Mouse (Mus musculus) embryonic facial prominence, embryonic 12.5 days (tissue): ENCODE data around the gene Olfr25. TPM values are rescaled to one million over a fixed set of nuclear protein-coding genes. Genes with fewer than 3 reads are reported as not detected.

Source experiments
- ATAC-seq: fragments of 200-750 bp; cut with Nextera tagmentation; 2 replicates; pipeline ENCODE4 v1.8.0; 2017; ENCODE audit not compliant: insufficient number of reproducible peaks, insufficient read depth, low FRiP score, low TSS enrichment
- H3K27ac ChIP-seq: fragments of 300-500 bp; sonication (generic); 2 replicates; pipeline ENCODE4 v1.5.1; 2016; ENCODE audit warnings: mild to moderate bottlenecking
- H3K27me3 ChIP-seq: fragments of 300-500 bp; sonication (generic); 2 replicates; pipeline ENCODE4 v1.6.1; 2016; ENCODE audit warnings: mild to moderate bottlenecking, moderate library complexity
- H3K36me3 ChIP-seq: fragments of 300-500 bp; sonication (generic); 2 replicates; pipeline ENCODE4 v1.6.1; 2016; ENCODE audit warnings: mild to moderate bottlenecking
- H3K4me1 ChIP-seq: fragments of 300-500 bp; sonication (generic); 2 replicates; pipeline ENCODE4 v1.6.1; 2016
- H3K4me2 ChIP-seq: fragments of 300-500 bp; sonication (generic); replicated peaks from 2 replicates; pipeline ENCODE4 v1.6.1; 2016; ENCODE audit warnings: mild to moderate bottlenecking, moderate library complexity
- H3K4me3 ChIP-seq: fragments of 300-500 bp; sonication (generic); 2 replicates; pipeline ENCODE4 v1.5.1; 2016; ENCODE audit warnings: mild to moderate bottlenecking
- H3K9ac ChIP-seq: fragments of 300-500 bp; sonication (generic); 2 replicates; pipeline ENCODE4 v1.6.1; 2016; ENCODE audit warnings: mild to moderate bottlenecking, moderate library complexity
- H3K9me3 ChIP-seq: fragments of 300-500 bp; sonication (generic); 2 replicates; pipeline ENCODE4 v1.6.1; 2016; ENCODE audit warnings: mild to moderate bottlenecking, moderate library complexity
- WGBS: fragments of 180-500 bp; shearing (Covaris S2); methylation state at CpG from one replicate; pipeline ENCODE4 v1.1.7; 2016; 5-methylcytosine and 5-hydroxymethylcytosine counted together
- polyA plus RNA-seq: library from polyadenylated mRNA; unstranded; fragments of >200 nt; fragmentation: Nextera tagmentation; extraction: Ambion mirVana; gene quantifications from 2 replicates; pipeline ENCODE4 v1.2.1, GENCODE M21; 2016

The Olfr25 gene
- not detected in 2 replicates for polyA plus RNA-seq

GRCm38 (mm10) chr9:38328760-38329159 lies at the start of gene Olfr25:
Olfr25 (plus strand) TSS chr9:38329060.
- no peaks in the 10 kb centered on the region for H3K9me3 ChIP-seq
- no peak within 1 kb of the TSS for H3K4me2 ChIP-seq
- ATAC-seq: no peak
- 83% methylated on average over 3 of the region's 3 CpGs for whole genome bisulfite sequencing
- H3K36me3 ChIP-seq: no peaks in the 10 kb centered on the region
- no peak within 1 kb of the TSS for H3K27ac ChIP-seq
- H3K27me3 ChIP-seq: no peaks in the 10 kb centered on the region
- H3K9ac ChIP-seq: no peak within 1 kb of the TSS
- H3K4me3 ChIP-seq: no peak within 1 kb of the TSS
- no peaks in the 10 kb centered on the region for H3K4me1 ChIP-seq

GRCm38 (mm10) chr9:38290807-38291206 lies 38.1 kb upstream of the Olfr25 start, which contains the start of gene Olfr896-ps1:
Olfr896-ps1 (plus strand) TSS chr9:38291107.
- Histone ChIP-seq H3K36me3 (no peaks in the 10 kb centered on the region), H3K27ac (no peak within 1 kb of the TSS), H3K9ac (no peak within 1 kb of the TSS), H3K4me1 (no peaks in the 10 kb centered on the region), H3K9me3 (no peaks in the 10 kb centered on the region), H3K4me3 (no peak within 1 kb of the TSS), H3K4me2 (no peak within 1 kb of the TSS), H3K27me3 (no peaks in the 10 kb centered on the region)
- no peak for ATAC-seq
- WGBS: 70% methylated on average over 1 of the region's 1 CpGs

- Histone ChIP-seq H3K9ac (no peak within 1 kb of the TSS), H3K36me3 (no peaks in the 10 kb centered on the region), H3K27ac (no peak within 1 kb of the TSS), H3K9me3 (no peaks in the 10 kb centered on the region), H3K4me1 (no peaks in the 10 kb centered on the region), H3K4me3 (no peak within 1 kb of the TSS), H3K27me3 (no peaks in the 10 kb centered on the region), H3K4me2 (no peak within 1 kb of the TSS)
- no peak for ATAC-seq
- WGBS: 95% methylated on average over 4 of the region's 4 CpGs
Observed at GRCm38 (mm10) chr9:38348111-38348510, 19.3 kb downstream of the Olfr25 start, which contains the start of gene Olfr898. Olfr898 (plus strand) TSS chr9:38348411.

GRCm38 (mm10) chr9:38366596-38366995 lies 37.7 kb downstream of the Olfr25 start, which contains the start of gene Olfr250:
Olfr250 (plus strand) TSS chr9:38366896.
- H3K27me3 ChIP-seq: no peaks in the 10 kb centered on the region
- H3K27ac ChIP-seq: no peak within 1 kb of the TSS
- no peak within 1 kb of the TSS for H3K4me3 ChIP-seq
- H3K4me2 ChIP-seq: no peak within 1 kb of the TSS
- no peak within 1 kb of the TSS for H3K9ac ChIP-seq
- H3K9me3 ChIP-seq: no peaks in the 10 kb centered on the region
- H3K36me3 ChIP-seq: no peaks in the 10 kb centered on the region
- ATAC-seq: no peak
- no peaks in the 10 kb centered on the region for H3K4me1 ChIP-seq
- 94% methylated on average over 2 of the region's 2 CpGs for WGBS

GRCm38 (mm10) chr9:38376786-38377185 lies 47.9 kb downstream of the Olfr25 start, which contains the start of gene Olfr251:
Olfr251 (plus strand) TSS chr9:38377086.
- no peak within 1 kb of the TSS for H3K4me2 ChIP-seq
- no peaks in the 10 kb centered on the region for H3K9me3 ChIP-seq
- no peak within 1 kb of the TSS for H3K4me3 ChIP-seq
- H3K36me3 ChIP-seq: no peaks in the 10 kb centered on the region
- H3K27ac ChIP-seq: no peak within 1 kb of the TSS
- 62% methylated on average over 2 of the region's 2 CpGs for WGBS
- ATAC-seq: no peak
- no peak within 1 kb of the TSS for H3K9ac ChIP-seq
- H3K27me3 ChIP-seq: no peaks in the 10 kb centered on the region
- H3K4me1 ChIP-seq: no peaks in the 10 kb centered on the region

Other genes with a start within 250 kb of the Olfr25 start
- not detected in 2 replicates for gene Olfr887, start 245.0 kb upstream of the Olfr25 start, polyA plus RNA-seq
- not detected in 2 replicates for gene Olfr888, start 220.9 kb upstream of the Olfr25 start, polyA plus RNA-seq
- 0.10 TPM in 2 replicates for gene Olfr889, start 213.9 kb upstream of the Olfr25 start, polyA plus RNA-seq
- gene Olfr890, start 186.5 kb upstream of the Olfr25 start, polyA plus RNA-seq: not detected in 2 replicates
- gene Olfr891, start 148.2 kb upstream of the Olfr25 start, polyA plus RNA-seq: not detected in 2 replicates
- gene Olfr893, start 120.7 kb upstream of the Olfr25 start, polyA plus RNA-seq: not detected in 2 replicates
- gene Olfr894, start 111.0 kb upstream of the Olfr25 start, polyA plus RNA-seq: not detected in 2 replicates
- gene Olfr143, start 76.3 kb upstream of the Olfr25 start, polyA plus RNA-seq: not detected in 2 replicates
- not detected in 2 replicates for gene Olfr895, start 61.2 kb upstream of the Olfr25 start, polyA plus RNA-seq
- not detected in 2 replicates for gene Olfr896-ps1, start 38.0 kb upstream of the Olfr25 start, polyA plus RNA-seq
- gene Olfr898, start 19.4 kb downstream of the Olfr25 start, polyA plus RNA-seq: not detected in 2 replicates
- gene Olfr250, start 37.8 kb downstream of the Olfr25 start, polyA plus RNA-seq: not detected in 2 replicates
- gene Olfr251, start 48.0 kb downstream of the Olfr25 start, polyA plus RNA-seq: not detected in 2 replicates
- not detected in 2 replicates for gene Olfr147, start 72.6 kb downstream of the Olfr25 start, polyA plus RNA-seq
- not detected in 2 replicates for gene Olfr901, start 100.4 kb downstream of the Olfr25 start, polyA plus RNA-seq
- not detected in 2 replicates for gene Olfr902, start 118.6 kb downstream of the Olfr25 start, polyA plus RNA-seq
- not detected in 2 replicates for gene Olfr904, start 134.1 kb downstream of the Olfr25 start, polyA plus RNA-seq
- not detected in 2 replicates for gene Olfr905, start 142.0 kb downstream of the Olfr25 start, polyA plus RNA-seq
- gene Olfr906, start 158.0 kb downstream of the Olfr25 start, polyA plus RNA-seq: not detected in 2 replicates
- not detected in 2 replicates for gene Olfr907, start 166.7 kb downstream of the Olfr25 start, polyA plus RNA-seq
- not detected in 2 replicates for gene Olfr911-ps1, start 192.5 kb downstream of the Olfr25 start, polyA plus RNA-seq
- gene Olfr910, start 208.8 kb downstream of the Olfr25 start, polyA plus RNA-seq: not detected in 2 replicates